Mouse (Mus musculus) brain, embryonic 14.5 days (tissue): ENCODE data around the gene Hhat.

Source experiments
- CTCF ChIP-seq: fragments of 200-500 bp; IDR thresholded peaks from 2 replicates; pipeline ENCODE4 v1.5.1; 2012; ENCODE audit warnings: inconsistent platforms, mild to moderate bottlenecking, moderate library complexity, borderline replicate concordance; ENCODE audit not compliant: insufficient read depth, insufficient read length; ENCODE audit errors: extremely low read depth
- POLR2A ChIP-seq: fragments of 200-500 bp; IDR thresholded peaks from 2 replicates; pipeline ENCODE4 v1.6.1; 2012; ENCODE audit warnings: mild to moderate bottlenecking, inconsistent platforms, borderline replicate concordance; ENCODE audit not compliant: poor library complexity, insufficient read depth, insufficient read length, severe bottlenecking; ENCODE audit errors: extremely low read depth

DNA sequence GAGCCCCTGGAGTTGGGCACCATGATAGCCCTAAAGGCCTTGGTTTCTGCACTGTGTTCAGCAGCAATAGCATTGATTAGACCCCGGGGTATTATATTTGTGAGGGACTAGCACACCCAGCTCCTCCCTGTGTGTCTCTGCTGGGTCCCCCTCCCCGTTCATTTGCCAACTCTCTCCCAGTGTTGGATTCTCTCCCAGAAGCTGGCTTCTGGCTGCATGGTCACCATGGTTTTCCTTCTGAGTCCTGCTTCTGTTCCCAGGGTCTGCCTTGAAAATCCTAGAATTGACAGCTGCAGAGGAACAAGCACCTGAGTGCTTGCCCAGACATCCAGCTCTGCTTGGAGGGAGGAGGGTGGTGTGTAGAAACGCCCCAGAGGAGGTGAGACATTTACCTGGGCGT lies 319.3 kb downstream of the Hhat start:
- TF ChIP-seq POLR2A (no peak), CTCF (no peak)
